Mouse (Mus musculus) left cerebral cortex, adult 2 months (tissue): ENCODE results near the gene Dtd2. TPM values are rescaled to one million over a fixed set of nuclear protein-coding genes. Genes with fewer than 3 reads are reported as not detected.

ENCODE experiments used
- DNase-seq, 2 experiments: peaks; one replicate each; pipeline ENCODE4 v3.0.0; 2021 to 2022; ENCODE audit warnings: low spot score in 2 of 2, mixed read lengths in 1 of 2; ENCODE audit errors: extremely low spot score in 1 of 2
- H3K27ac ChIP-seq: fragments of 200-600 bp; 2 replicates; pipeline ENCODE4 v1.8.1; 2022
- H3K4me3 ChIP-seq: fragments of 200-600 bp; 2 replicates; pipeline ENCODE4 v1.8.1; 2022
- CTCF ChIP-seq: fragments of 200-600 bp; IDR thresholded peaks from 2 replicates; pipeline ENCODE4 v1.8.1; 2022; ENCODE audit warnings: antibody characterized with exemption, mild to moderate bottlenecking, moderate library complexity
- intact Hi-C: fragments of 180-260 bp; cut with DNase I; formaldehyde crosslinking; loops from one replicate; pipeline ENCODE4 v1.15.1; 2025
- total RNA-seq, 2 experiments: library from RNA; stranded (reverse); gene quantifications; 2 replicates each; pipeline ENCODE4 v1.2.3; 2021

Gene Dtd2
- total RNA-seq, 2 experiments from 2014 or later: 8.5 to 12.2 TPM

DNA sequence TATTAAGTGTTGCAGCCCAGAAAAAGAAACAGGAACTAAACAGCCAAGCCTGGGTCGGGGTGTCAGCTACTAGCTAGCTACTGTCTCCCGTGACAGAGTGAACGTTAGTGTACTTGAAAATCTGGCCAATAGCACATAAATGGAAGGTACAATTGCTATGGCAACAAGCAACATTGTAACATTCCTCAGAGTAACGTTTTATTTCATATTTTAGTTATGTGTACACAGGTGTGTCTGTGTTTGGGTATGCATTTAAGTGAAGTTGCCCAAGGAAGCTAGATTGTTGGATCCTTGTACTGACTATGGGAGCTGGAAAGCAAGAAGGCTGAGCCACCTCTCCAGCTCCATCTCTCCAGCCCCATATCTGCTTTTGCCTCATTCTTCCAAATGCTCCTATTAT is 66.5 kb downstream of the Dtd2 start:
- TF ChIP-seq CTCF: no peak
- H3K27ac ChIP-seq: no peak overlapping the region
- DNase-seq: no peak
- no peak overlapping the region for H3K4me3 ChIP-seq
- intact Hi-C loops: no loop called here

Other genes starting within 250 kb of the Dtd2 start
- 10 to 100 TPM; 81.2 to 88.4 TPM for gene Hectd1, start 177.0 kb downstream of the Dtd2 start, total RNA-seq
- gene Heatr5a, start 35.2 kb downstream of the Dtd2 start, total RNA-seq: 1 to 10 TPM; 7.5 to 8.9 TPM
- gene Gpr33, start 21.6 kb upstream of the Dtd2 start, total RNA-seq: not detected
- 1 to 10 TPM; 4.7 to 5.4 TPM for gene Nubpl, start 91.2 kb upstream of the Dtd2 start, total RNA-seq